8 mouse cellular contexts compared by ENCODE assay signal in genomic region chr3:79110153-79110552, GRCm38 (mm10).
DNase-seq lines count a peak whose midpoint lies in the region; ATAC-seq and TF ChIP-seq lines count a peak whose summit lies in the region.

No protein-coding gene starts in this region.

- H3K9me3 ChIP-seq in ES-Bruce4 (replicated peaks; ENCODE audit: control insufficient read depth, insufficient read depth, low read length, poor library complexity, severe bottlenecking), result no peaks in the 10 kb centered on the region
- no peaks in the 10 kb centered on the region for H3K9me3 ChIP-seq in liver, embryonic 14.5 days (ENCODE audit: control insufficient read depth, low read length)
- no peaks in the 10 kb centered on the region for H3K9me3 ChIP-seq in kidney, embryonic 14.5 days (ENCODE audit: control insufficient read depth, low read length)

- DNase-seq in kidney, adult 2 months, result no peak
- no peak for DNase-seq in kidney, adult 11 months
- DNase-seq in A20 (ENCODE audit: low read depth, low spot score), result peak; percentile 18
- peak in 1 of 3 experiments; percentile 6 for DNase-seq in liver, embryonic 14.5 days (ENCODE audit: low read depth in 3 of 3, low spot score in 3 of 3)
- DNase-seq in frontal cortex, adult 2 months (ENCODE audit: extremely low spot score in 1 of 2, low spot score in 1 of 2), result no peak
- no peak for DNase-seq in left cerebral cortex, adult 11 months (ENCODE audit: low spot score)

- TF ChIP-seq POLR2A in kidney, adult 2 months (IDR thresholded peaks at IDR 0.05; ENCODE audit: low read depth, low read length), result no peak
- TF ChIP-seq POLR2A in ES-Bruce4 (IDR thresholded peaks at IDR 0.05; ENCODE audit: insufficient read depth, low read length), result no peak

- H3K4me1 ChIP-seq in kidney, adult 2 months (ENCODE audit: control insufficient read depth, insufficient read depth, low read length), result no peaks in the 10 kb centered on the region
- no peaks in the 10 kb centered on the region for H3K4me1 ChIP-seq in ES-Bruce4 (ENCODE audit: control insufficient read depth, insufficient read depth, low read length)
- no peaks in the 10 kb centered on the region for H3K4me1 ChIP-seq in liver, embryonic 14.5 days (replicated peaks; ENCODE audit: control insufficient read depth in 2 of 2, insufficient read depth in 2 of 2, low read length in 1 of 2)
- no peaks in the 10 kb centered on the region for H3K4me1 ChIP-seq in kidney, embryonic 14.5 days (ENCODE audit: control insufficient read depth, insufficient read depth, low read length)

- no peak overlapping the region for H3K27ac ChIP-seq in kidney, adult 2 months (ENCODE audit: insufficient read depth, low read depth, low read length)
- no peak overlapping the region for H3K27ac ChIP-seq in ES-Bruce4 (ENCODE audit: insufficient read depth, low read length)
- H3K27ac ChIP-seq in liver, embryonic 14.5 days, result no peak overlapping the region
- H3K27ac ChIP-seq in kidney, embryonic 14.5 days (ENCODE audit: low read depth, low read length), result no peak overlapping the region

- no peaks in the 10 kb centered on the region for H3K27me3 ChIP-seq in kidney, adult 2 months (replicated peaks; ENCODE audit: control insufficient read depth, insufficient read depth, low read length)
- no peaks in the 10 kb centered on the region for H3K27me3 ChIP-seq in ES-Bruce4 (ENCODE audit: control insufficient read depth, insufficient read depth, low read length, poor library complexity, severe bottlenecking)
- H3K27me3 ChIP-seq in liver, embryonic 14.5 days (ENCODE audit: control insufficient read depth, insufficient read depth, low read length), result no peaks in the 10 kb centered on the region
- no peaks in the 10 kb centered on the region for H3K27me3 ChIP-seq in kidney, embryonic 14.5 days (ENCODE audit: control insufficient read depth, insufficient read depth, low read length)

- H3K9ac ChIP-seq in ES-Bruce4 (ENCODE audit: low read depth, poor library complexity, severe bottlenecking), result no peak overlapping the region
- no peak overlapping the region for H3K9ac ChIP-seq in liver, embryonic 14.5 days (replicated peaks)
- no peak overlapping the region for H3K9ac ChIP-seq in kidney, embryonic 14.5 days (ENCODE audit: low read depth, low read length)

- 98% methylated on average over 6 of the region's 6 CpGs for WGBS in kidney, adult 2 months
- 63% methylated on average over 6 of the region's 6 CpGs for WGBS in liver, embryonic 14.5 days (ENCODE audit: insufficient replicate concordance)
- WGBS in kidney, embryonic 14.5 days, result 94% methylated on average over 6 of the region's 6 CpGs

- no peak for ATAC-seq in liver, embryonic 14.5 days (ENCODE audit: insufficient read depth)
- ATAC-seq in kidney, embryonic 14.5 days (ENCODE audit: low FRiP score, low TSS enrichment), result no peak

- TF ChIP-seq EP300 in ES-Bruce4 (IDR thresholded peaks at IDR 0.05; ENCODE audit: insufficient read depth, low read depth, low read length), result no peak
- no peak for TF ChIP-seq EP300 in liver, embryonic 14.5 days (IDR thresholded peaks at IDR 0.05; ENCODE audit: low read depth)

- H3K4me2 ChIP-seq in liver, embryonic 14.5 days (ENCODE audit: low read depth), result no peak overlapping the region
- H3K4me2 ChIP-seq in kidney, embryonic 14.5 days (replicated peaks; ENCODE audit: low read depth, low read length), result no peak overlapping the region

- peak; percentile 54 for TF ChIP-seq CTCF in kidney, adult 2 months (conservative IDR thresholded peaks at IDR 0.05; ENCODE audit: insufficient read depth, insufficient read length, low read depth, low read length)
- TF ChIP-seq CTCF in ES-Bruce4 (IDR thresholded peaks at IDR 0.05; ENCODE audit: low read depth, low read length), result peak; percentile 61
- TF ChIP-seq CTCF in liver, embryonic 14.5 days (IDR thresholded peaks at IDR 0.05; ENCODE audit: low read depth), result peak; percentile 75

- no peaks in the 10 kb centered on the region; the same call in 1 of the 2 replicates for H3K36me3 ChIP-seq in kidney, adult 2 months (ENCODE audit: control insufficient read depth, insufficient read depth, low read length)
- H3K36me3 ChIP-seq in ES-Bruce4 (ENCODE audit: control insufficient read depth, insufficient read depth, low read length, poor library complexity, severe bottlenecking), result no peaks in the 10 kb centered on the region
- H3K36me3 ChIP-seq in liver, embryonic 14.5 days (replicated peaks; ENCODE audit: control insufficient read depth, insufficient read depth, low read depth), result no peaks in the 10 kb centered on the region
- H3K36me3 ChIP-seq in kidney, embryonic 14.5 days (ENCODE audit: control insufficient read depth, insufficient read depth, low read length), result no peaks in the 10 kb centered on the region; the same call in 1 of the 2 replicates

- H3K4me3 ChIP-seq in kidney, adult 2 months (ENCODE audit: insufficient read depth, low read depth, low read length), result no peak overlapping the region
- no peak overlapping the region for H3K4me3 ChIP-seq in ES-Bruce4 (ENCODE audit: low read depth, low read length)
- no peak overlapping the region for H3K4me3 ChIP-seq in liver, embryonic 14.5 days (ENCODE audit: insufficient read depth in 1 of 2, low read depth in 2 of 2, low read length in 2 of 2)
- H3K4me3 ChIP-seq in kidney, embryonic 14.5 days (ENCODE audit: low read length), result no peak overlapping the region
